Mouse (Mus musculus) bone marrow macrophage, adult 2 months (primary cell): ENCODE data around the gene Mip.

ENCODE experiments used
- CTCF ChIP-seq: IDR thresholded peaks from 2 replicates; pipeline ENCODE4 v1.5.1; 2012; ENCODE audit warnings: low read depth, mild to moderate bottlenecking, low read length, moderate library complexity
- POLR2A ChIP-seq: IDR thresholded peaks from 2 replicates; pipeline ENCODE4 v1.6.1; 2012; ENCODE audit warnings: mild to moderate bottlenecking, low read depth, low read length, borderline replicate concordance

DNA sequence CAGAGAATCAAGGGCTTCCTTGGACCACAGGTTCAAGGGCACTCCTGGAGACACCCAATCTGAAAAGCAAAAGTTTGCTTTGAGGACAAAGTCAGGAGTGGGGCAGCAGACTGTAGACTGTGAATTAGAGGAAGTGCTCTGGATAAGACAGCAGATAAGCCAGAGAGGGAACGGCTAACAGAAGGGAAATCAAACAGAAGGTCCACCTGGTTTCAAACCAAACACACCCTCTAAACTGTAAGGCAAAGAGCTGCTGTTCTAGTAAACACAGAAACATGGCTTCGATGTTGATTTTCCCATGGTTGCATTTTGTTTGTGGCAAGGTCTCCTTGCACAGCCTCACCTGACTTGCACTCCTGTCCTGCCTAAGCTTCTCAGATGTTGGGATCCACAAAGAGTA is 34.2 kb upstream of the Mip start:
- TF ChIP-seq CTCF, result no peak
- no peak for TF ChIP-seq POLR2A
